Mouse (Mus musculus) hindbrain, embryonic 14.5 days (tissue): Measurements from ENCODE around the gene Zfp13. TPM values are rescaled to one million over a fixed set of nuclear protein-coding genes. Genes with fewer than 3 reads are reported as not detected.

Experiments
- ATAC-seq: fragments of 200-750 bp; cut with Nextera tagmentation; 2 replicates; pipeline ENCODE4 v1.8.0; 2017; ENCODE audit warnings: moderate number of reproducible peaks, mild to moderate bottlenecking, moderate TSS enrichment, moderate library complexity; ENCODE audit not compliant: low FRiP score
- DNase-seq: peaks from one replicate; pipeline ENCODE4 v3.0.0-alpha.2; 2015; ENCODE audit warnings: low spot score
- H3K27ac ChIP-seq: fragments of 300-500 bp; sonication (generic); 2 replicates; pipeline ENCODE4 v1.5.1; 2014; ENCODE audit warnings: mild to moderate bottlenecking, moderate library complexity
- H3K27me3 ChIP-seq: fragments of 300-500 bp; sonication (generic); 2 replicates; pipeline ENCODE4 v1.6.1; 2014; ENCODE audit warnings: mild to moderate bottlenecking, low read length, mixed read lengths; ENCODE audit not compliant: control insufficient read depth, insufficient read depth
- H3K36me3 ChIP-seq: fragments of 300-500 bp; sonication (generic); replicated peaks from 2 replicates; pipeline ENCODE4 v1.6.1; 2014; ENCODE audit not compliant: control insufficient read depth, insufficient read depth
- H3K4me1 ChIP-seq: fragments of 300-500 bp; sonication (generic); replicated peaks from 2 replicates; pipeline ENCODE4 v1.6.1; 2014; ENCODE audit warnings: antibody characterized with exemption, low read length, mixed read lengths; ENCODE audit not compliant: control insufficient read depth, insufficient read depth
- H3K4me2 ChIP-seq: fragments of 300-500 bp; sonication (generic); replicated peaks from 2 replicates; pipeline ENCODE4 v1.6.1; 2014; ENCODE audit warnings: mild to moderate bottlenecking, moderate library complexity
- H3K4me3 ChIP-seq: fragments of 300-500 bp; sonication (generic); replicated peaks from 2 replicates; pipeline ENCODE4 v1.5.1; 2014; ENCODE audit warnings: mild to moderate bottlenecking, low read length
- H3K9ac ChIP-seq: fragments of 300-500 bp; sonication (generic); 2 replicates; pipeline ENCODE4 v1.6.1; 2014
- H3K9me3 ChIP-seq: fragments of 300-500 bp; sonication (generic); 2 replicates; pipeline ENCODE4 v1.6.1; 2016; ENCODE audit warnings: low read length; ENCODE audit not compliant: control insufficient read depth
- WGBS: fragments of 180-500 bp; shearing (Covaris S2); extraction: QIAGEN DNeasy Blood & Tissue Kit; methylation state at CpG from one replicate; pipeline ENCODE4 v1.1.7; 2014; 5-methylcytosine and 5-hydroxymethylcytosine counted together
- polyA plus RNA-seq: library from polyadenylated mRNA; unstranded; fragments of >200 nt; fragmentation: Nextera tagmentation; extraction: Ambion mirVana; gene quantifications from 2 replicates; pipeline ENCODE4 v1.2.1, GENCODE M21; 2014

Zfp13 gene
- polyA plus RNA-seq, 1 experiment from 2014 or later, result 20.3 TPM

DNA sequence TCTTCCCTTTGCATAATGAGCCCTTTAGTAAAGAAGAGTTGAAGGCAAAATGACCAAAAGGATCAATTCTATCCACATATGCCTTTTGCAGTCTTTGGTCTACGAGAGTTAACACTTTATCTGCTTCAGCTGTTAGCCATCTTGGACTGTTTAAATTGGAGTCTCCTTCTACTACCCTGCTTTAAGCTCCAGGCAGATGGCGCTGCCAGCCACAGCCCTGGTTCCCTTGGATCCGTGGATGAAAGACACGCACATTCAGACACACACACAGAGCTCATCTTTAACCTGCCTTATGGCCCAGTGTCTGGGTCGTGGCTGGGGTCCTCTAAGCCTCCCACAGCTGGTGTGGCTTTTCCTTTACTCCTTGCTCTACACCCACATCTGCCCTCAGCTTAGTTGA, 28.2 kb downstream of the Zfp13 start:
- DNase-seq (no peak), ATAC-seq (no peak)
- Histone ChIP-seq H3K4me2 (no peak overlapping the region), H3K27ac (peak overlapping the region; percentile 3; the same call in 1 of the 2 replicates), H3K9me3 (peaks cover 6% of the 10 kb centered on the region; the same call in 1 of the 2 replicates), H3K27me3 (no peaks in the 10 kb centered on the region), H3K4me1 (no peaks in the 10 kb centered on the region), H3K36me3 (peaks cover 35% of the 10 kb centered on the region), H3K4me3 (no peak overlapping the region), H3K9ac (no peak overlapping the region)
- 33% methylated on average over 5 of the region's 5 CpGs for WGBS

DNA sequence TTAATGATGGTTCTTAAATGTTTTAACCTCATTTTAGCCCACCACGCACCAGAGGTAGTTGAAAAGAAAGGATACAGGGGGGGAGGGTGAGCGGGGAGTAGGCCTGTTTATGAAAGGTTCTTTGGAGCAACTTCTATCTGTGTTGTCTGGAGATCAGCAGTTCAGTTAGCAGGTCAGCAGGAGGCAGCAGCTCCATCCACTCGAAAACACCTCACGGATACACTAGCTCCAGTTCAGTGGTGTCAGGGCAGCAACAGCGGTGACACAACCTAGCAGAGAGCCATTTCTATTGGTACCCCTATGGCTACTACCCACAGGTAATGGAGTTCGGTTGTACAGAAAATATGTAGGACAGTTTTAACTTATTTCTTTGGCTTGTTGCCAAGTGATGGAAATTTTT, 29.3 kb downstream of the Zfp13 start:
- Histone ChIP-seq H3K9ac (no peak overlapping the region), H3K27me3 (no peaks in the 10 kb centered on the region), H3K4me2 (no peak overlapping the region), H3K36me3 (peaks cover 25% of the 10 kb centered on the region), H3K4me1 (peaks cover 1% of the 10 kb centered on the region; the same call in 1 of the 2 replicates), H3K27ac (no peak overlapping the region), H3K9me3 (no peaks in the 10 kb centered on the region), H3K4me3 (no peak overlapping the region)
- DNase-seq (no peak), ATAC-seq (no peak; the same call in 1 of the 2 replicates)
- WGBS, result 43% methylated on average over 6 of the region's 6 CpGs

DNA sequence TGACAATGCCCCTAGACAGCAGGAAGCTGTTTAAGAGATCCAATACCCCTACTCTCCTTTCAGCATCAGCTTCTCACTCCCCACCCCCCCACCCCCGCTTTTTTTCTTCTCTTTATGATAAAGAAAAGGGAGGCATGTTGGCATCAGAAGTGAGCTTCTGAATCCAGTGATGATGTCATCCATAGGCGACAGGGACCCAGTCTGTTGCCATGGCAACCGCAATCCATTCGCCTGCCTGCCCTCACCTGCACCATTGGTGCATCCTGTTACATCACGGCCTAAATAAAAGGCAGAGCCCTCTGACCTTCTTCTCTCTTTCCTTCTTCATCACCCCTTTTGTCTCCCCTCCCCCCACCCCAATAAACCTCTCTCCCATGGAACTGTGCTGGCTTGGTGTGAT, 30.9 kb downstream of the Zfp13 start:
- no peak overlapping the region for H3K9ac ChIP-seq
- H3K4me1 ChIP-seq, result peaks cover 5% of the 10 kb centered on the region; the same call in 1 of the 2 replicates
- H3K27me3 ChIP-seq, result no peaks in the 10 kb centered on the region
- DNase-seq (no peak), ATAC-seq (no peak)
- H3K4me3 ChIP-seq, result no peak overlapping the region
- peaks cover 11% of the 10 kb centered on the region for H3K36me3 ChIP-seq
- no peak overlapping the region for H3K4me2 ChIP-seq
- 37% methylated on average over 5 of the region's 5 CpGs for WGBS
- no peak overlapping the region for H3K27ac ChIP-seq
- no peaks in the 10 kb centered on the region for H3K9me3 ChIP-seq

DNA sequence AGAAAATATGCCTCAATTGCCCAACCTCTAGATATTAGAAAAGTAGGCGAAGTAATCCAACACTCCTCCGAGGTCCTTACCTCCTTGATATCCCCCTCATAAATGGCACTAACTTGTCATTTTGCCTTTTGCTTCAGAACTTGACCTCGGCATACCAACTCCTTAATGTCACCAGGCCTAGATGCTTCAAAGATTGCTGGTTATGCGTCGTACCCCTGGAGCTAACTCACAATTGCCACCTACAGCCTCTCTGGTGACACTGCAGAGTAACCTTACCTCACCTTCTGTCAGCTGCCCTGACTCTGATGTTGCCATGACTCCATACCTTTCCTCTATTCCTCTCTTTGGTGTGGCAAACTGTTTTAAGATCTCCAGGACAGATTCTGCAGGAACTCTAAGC, 32.5 kb downstream of the Zfp13 start:
- Histone ChIP-seq H3K9me3 (no peaks in the 10 kb centered on the region), H3K4me1 (peaks cover 11% of the 10 kb centered on the region), H3K4me2 (no peak overlapping the region), H3K4me3 (no peak overlapping the region), H3K27me3 (no peaks in the 10 kb centered on the region), H3K9ac (no peak overlapping the region), H3K27ac (no peak overlapping the region), H3K36me3 (no peaks in the 10 kb centered on the region)
- DNase-seq (no peak), ATAC-seq (no peak)
- 65% methylated on average over 5 of the region's 5 CpGs for WGBS

DNA sequence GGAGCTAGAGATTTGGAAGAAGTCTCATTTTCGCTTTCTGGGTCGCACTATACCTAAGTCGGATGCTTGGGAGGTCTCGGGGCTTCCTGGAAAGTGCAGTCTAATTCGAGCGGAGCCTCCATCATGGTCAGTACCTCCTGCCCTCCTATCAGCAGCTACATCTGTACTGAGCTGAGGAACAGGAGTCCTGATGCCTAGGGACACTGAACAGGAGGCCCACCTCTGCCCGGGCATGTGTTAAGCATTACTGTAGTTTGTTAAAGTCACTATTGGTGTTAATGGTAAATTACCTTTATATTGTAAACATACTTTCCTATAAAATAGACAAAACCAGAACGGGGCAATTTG, 34.9 kb downstream of the Zfp13 start:
- peak; percentile 77 for ATAC-seq
- Histone ChIP-seq H3K4me3 (peak overlapping the region; percentile 93), H3K9me3 (no peaks in the 10 kb centered on the region), H3K9ac (peak overlapping the region; percentile 96), H3K4me2 (peak overlapping the region; percentile 85), H3K27ac (peak overlapping the region; percentile 95), H3K36me3 (peaks cover 19% of the 10 kb centered on the region), H3K4me1 (peaks cover 11% of the 10 kb centered on the region), H3K27me3 (no peaks in the 10 kb centered on the region)
- 2% methylated on average over 8 of the region's 8 CpGs for WGBS
- no peak for DNase-seq

DNA sequence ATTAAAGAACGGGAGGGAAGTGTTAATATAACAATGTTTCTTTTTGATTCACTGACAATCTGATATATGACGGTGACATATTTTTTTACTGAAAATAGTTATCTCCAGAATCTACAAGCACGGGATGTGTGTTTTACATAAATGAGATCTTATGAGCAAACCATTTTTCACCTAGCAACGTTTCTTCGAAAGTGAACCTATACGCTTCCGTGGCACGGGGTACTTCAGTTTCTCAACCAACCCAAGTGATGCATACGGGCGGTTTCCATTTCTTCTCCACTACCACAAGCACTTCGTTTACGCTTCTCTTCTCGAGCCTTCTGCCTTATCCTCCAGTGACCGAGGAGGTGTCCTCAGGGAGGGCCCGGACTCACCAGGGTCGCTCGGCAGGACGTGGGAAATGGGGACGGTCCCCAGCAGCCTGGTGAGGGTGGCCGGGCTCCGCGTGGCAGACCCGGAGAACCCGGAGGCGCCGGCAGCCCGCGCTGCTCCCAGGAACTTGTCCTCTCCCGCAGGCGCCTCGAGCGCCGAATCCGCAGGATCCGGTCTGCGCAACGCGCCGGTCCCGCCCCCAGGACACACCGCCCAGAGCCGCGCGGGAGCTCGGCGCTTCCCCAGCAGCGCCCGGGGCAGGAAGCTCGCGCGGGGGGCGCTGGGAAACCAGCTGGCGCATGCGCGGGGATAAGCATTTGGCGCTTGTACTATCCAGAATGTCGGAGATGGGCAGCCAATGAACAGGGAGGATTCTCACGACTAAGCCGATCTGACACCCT, 35.5 kb downstream of the Zfp13 start, which contains the start of gene Zfp213:
Gene Zfp213, minus strand, starts transcription at position 644 of the 773 bp plus-strand sequence.
- H3K4me1 ChIP-seq, result peaks cover 11% of the 10 kb centered on the region
- ATAC-seq, result peak; percentile 95
- peak within 1 kb of the TSS; percentile 93 for H3K4me3 ChIP-seq
- H3K27me3 ChIP-seq, result no peaks in the 10 kb centered on the region
- H3K4me2 ChIP-seq, result peak within 1 kb of the TSS; percentile 85
- WGBS, result 1% methylated on average over 59 of the region's 59 CpGs
- no peaks in the 10 kb centered on the region for H3K9me3 ChIP-seq
- H3K36me3 ChIP-seq, result peaks cover 24% of the 10 kb centered on the region
- peak within 1 kb of the TSS; percentile 96 for H3K9ac ChIP-seq
- H3K27ac ChIP-seq, result peak within 1 kb of the TSS; percentile 95
- peak; percentile 97 for DNase-seq

DNA sequence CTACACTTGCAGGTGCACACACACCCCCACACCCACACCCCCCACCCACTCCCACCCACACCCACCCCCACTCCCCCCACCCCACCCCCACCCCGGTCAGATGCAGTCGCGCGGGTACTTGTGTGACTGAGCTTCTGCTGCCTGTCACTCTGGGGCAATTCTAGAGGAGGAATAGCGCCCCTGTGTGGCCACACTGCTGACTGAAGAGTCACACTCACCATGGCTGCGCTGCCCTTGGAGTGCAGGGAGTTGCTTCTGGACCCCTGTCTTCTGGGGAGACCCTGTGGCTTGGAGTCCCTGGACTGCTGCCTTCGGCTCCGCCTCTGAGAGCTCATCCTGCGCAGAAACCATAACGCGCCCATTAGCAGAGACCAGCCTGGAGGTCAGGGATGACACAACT, 39.5 kb downstream of the Zfp13 start:
- WGBS, result 57% methylated on average over 11 of the region's 11 CpGs
- peaks cover 8% of the 10 kb centered on the region for H3K4me1 ChIP-seq
- H3K4me2 ChIP-seq, result no peak overlapping the region
- H3K27ac ChIP-seq, result no peak overlapping the region
- no peak overlapping the region for H3K4me3 ChIP-seq
- peaks cover 59% of the 10 kb centered on the region for H3K36me3 ChIP-seq
- DNase-seq (no peak), ATAC-seq (no peak)
- no peaks in the 10 kb centered on the region for H3K9me3 ChIP-seq
- H3K9ac ChIP-seq, result no peak overlapping the region
- no peaks in the 10 kb centered on the region for H3K27me3 ChIP-seq

DNA sequence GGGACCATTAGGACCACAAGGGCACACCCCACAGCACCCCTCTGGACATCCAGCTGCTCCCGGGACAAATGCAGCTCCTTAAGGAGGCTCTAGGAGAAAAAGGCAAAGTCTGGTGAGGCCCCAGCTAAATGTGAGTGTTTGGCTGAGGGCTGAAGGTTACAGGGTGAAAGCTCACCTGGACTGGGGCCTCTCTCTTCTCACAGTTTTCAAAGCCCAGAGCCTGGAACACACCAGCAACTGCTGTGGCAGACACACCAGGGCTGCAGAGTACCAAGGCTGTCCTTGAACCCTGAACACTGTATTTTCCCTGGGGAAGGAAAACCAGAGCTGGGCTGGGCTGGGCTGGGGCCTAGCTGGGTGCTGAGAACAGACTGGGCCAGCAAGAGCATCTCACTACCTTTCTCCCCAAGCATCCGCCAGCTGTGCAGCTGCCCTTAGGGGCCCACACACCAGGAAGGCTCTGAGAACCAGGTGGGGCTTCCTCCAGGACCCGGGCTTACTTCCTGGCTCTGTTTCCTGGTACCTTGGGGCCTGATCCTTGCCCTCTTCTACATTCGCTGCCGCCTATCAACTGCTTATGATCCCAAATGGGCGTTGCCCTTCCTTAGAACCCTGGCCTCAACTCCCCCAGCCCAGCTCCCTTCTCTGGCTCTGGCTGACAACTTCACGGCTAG, 43.9 kb downstream of the Zfp13 start:
- no peak overlapping the region for H3K4me3 ChIP-seq
- ATAC-seq (no peak), DNase-seq (no peak)
- H3K4me1 ChIP-seq, result peaks cover 5% of the 10 kb centered on the region; the same call in 1 of the 2 replicates
- H3K4me2 ChIP-seq, result no peak overlapping the region
- no peak overlapping the region for H3K27ac ChIP-seq
- WGBS, result 86% methylated on average over 7 of the region's 7 CpGs
- H3K9me3 ChIP-seq, result no peaks in the 10 kb centered on the region
- H3K9ac ChIP-seq, result no peak overlapping the region
- H3K27me3 ChIP-seq, result no peaks in the 10 kb centered on the region
- peaks cover 55% of the 10 kb centered on the region for H3K36me3 ChIP-seq

DNA sequence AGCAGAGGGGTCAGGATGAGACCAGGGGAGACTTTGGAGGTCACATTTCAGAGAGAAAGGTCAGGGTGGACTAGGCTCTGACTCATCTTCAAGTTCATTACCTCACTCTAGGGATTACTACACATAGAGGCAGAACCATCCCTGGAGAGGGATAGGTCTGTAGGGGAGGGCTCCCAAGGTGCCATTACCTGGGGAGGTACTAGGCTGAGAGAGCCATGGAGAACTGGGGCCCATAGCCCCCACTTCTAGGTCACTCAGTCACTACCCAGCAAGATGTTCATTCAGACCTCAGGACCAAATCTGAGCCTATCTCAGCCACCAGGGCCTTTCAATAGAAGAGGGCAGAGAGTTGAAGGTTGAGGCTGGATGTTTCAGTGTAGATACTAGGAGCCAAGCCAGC, 45.0 kb downstream of the Zfp13 start:
- no peak overlapping the region for H3K9ac ChIP-seq
- DNase-seq (no peak), ATAC-seq (no peak)
- H3K9me3 ChIP-seq, result no peaks in the 10 kb centered on the region
- peaks cover 5% of the 10 kb centered on the region; the same call in 1 of the 2 replicates for H3K4me1 ChIP-seq
- H3K27me3 ChIP-seq, result no peaks in the 10 kb centered on the region
- H3K27ac ChIP-seq, result no peak overlapping the region
- peaks cover 45% of the 10 kb centered on the region for H3K36me3 ChIP-seq
- no peak overlapping the region for H3K4me2 ChIP-seq
- H3K4me3 ChIP-seq, result no peak overlapping the region
